Mouse (Mus musculus): ENCODE measurements around the gene Matk. TPM values are rescaled to one million over a fixed set of nuclear protein-coding genes. Genes with fewer than 3 reads are reported as not detected.
"Not testable (repeated sequence)": the region's sequence is repeated elsewhere in the genome, so short reads cannot be mapped to it uniquely, and the experiment has no call there.

Matk gene
- polyA plus RNA-seq, 1 experiment from 2014 or later = 3.6 TPM

DNA sequence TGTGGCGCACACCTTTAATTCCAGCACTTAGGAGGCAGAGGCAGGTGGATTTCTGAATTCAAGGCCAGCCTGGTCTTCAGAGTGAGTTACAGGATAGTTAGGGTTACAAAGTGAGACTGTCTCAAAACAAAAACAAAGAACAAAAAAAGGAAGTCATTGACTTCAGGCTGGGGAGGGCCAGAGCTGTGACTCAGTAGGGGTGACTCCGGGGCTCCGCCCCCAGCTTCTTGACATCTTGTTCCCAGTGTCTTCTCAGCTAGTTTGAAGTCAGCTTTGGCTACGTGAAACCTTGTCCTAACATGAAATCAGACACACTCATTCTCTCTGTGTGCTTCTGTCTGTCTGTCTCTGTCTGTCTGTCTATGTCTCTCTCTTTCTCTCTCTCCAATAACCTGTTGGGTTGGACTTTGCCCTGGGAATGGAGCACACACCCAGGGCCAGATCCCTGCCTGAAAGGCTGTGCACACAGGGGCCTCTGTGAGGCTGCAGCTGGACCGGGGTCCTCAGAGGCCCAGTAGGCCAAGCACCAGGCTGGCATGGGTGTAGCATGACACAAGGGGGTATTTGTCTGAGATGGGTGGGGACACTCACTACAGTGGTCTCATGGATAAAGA, 31.2 kb upstream of the Matk start:
- Histone ChIP-seq H3K9me3 (replicated peaks; ENCODE audit: control insufficient read depth, low read length) (no peaks in the 10 kb centered on the region), H3K4me3 (replicated peaks; ENCODE audit: low read length) (no peak overlapping the region), H3K27me3 (ENCODE audit: control insufficient read depth, insufficient read depth, low read length) (no peaks in the 10 kb centered on the region), H3K27ac (ENCODE audit: low read length) (peak overlapping the region; percentile 46; the same call in 1 of the 2 replicates), H3K4me2 (ENCODE audit: low read depth, low read length) (no peak overlapping the region), H3K36me3 (ENCODE audit: control insufficient read depth, insufficient read depth, low read length) (no peaks in the 10 kb centered on the region), H3K9ac (ENCODE audit: low read length) (no peak overlapping the region), H3K4me1 (ENCODE audit: control insufficient read depth, insufficient read depth, low read length) (no peaks in the 10 kb centered on the region)
- ATAC-seq (ENCODE audit: insufficient read depth, low FRiP score) = peak; percentile 74; the same call in 1 of the 2 replicates
- WGBS = 76% methylated on average over 5 of the region's 5 CpGs

DNA sequence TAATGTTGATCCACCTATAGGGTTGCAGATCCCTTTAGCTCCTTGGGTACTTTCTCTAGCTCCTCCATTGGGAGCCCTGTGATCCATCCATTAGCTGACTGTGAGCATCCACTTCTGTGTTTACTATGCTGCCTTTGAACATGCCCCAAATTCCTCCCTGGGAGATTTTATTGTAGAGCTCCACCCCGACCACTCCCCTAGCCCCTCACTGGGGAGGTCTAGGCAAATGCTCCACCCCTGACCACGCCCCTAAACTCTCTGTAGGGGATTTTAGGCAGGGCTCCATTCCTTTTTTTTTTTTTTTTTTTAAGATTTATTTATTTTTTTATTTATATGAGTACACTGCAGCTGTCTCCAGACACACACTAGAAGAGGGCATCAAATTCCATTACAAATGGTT, 29.0 kb upstream of the Matk start:
- ATAC-seq (ENCODE audit: insufficient read depth, low FRiP score) = not testable (repeated sequence)
- WGBS = 50% methylated on average over 2 of the region's 2 CpGs

DNA sequence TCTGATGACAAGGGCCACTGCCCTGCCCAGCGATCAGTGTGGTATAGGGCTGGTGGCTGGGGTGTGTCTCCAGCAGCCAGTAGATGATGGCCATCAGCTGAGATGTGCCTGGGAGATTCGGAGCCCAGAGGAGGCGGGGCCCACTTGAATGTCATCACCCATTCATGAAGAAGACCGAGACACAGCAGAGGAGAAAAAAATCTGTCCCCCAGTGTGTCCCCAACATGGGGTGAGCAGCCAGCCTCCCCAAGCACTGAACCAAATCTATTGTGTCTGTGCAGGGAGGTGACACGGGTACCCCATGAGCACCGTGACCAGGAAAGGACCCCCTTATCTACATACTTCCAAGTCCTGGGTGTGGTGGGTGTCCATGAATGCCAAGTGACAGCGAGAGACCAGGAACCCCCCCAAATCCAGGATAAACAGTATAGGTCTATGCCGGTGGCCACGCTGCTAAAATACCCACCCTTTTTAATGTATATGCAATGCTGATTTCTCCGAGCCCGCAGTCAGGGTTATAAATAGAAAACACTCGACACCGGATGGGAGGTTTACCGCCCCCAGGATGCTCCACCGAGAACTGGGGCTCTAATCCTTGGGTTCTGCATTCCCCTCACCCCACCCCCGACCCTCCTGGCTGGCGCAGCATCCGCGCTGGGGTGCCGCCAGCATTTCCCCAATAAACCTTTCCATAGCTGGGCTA, 22.8 kb upstream of the Matk start:
- H3K4me1 ChIP-seq (ENCODE audit: control insufficient read depth, insufficient read depth, low read length) = 0 out of 2 replicates have a peak, but pooled peaks cover 7% of the 10 kb centered on the region
- peaks cover 22% of the 10 kb centered on the region for H3K27me3 ChIP-seq (ENCODE audit: control insufficient read depth, insufficient read depth, low read length)
- no peaks in the 10 kb centered on the region for H3K9me3 ChIP-seq (replicated peaks; ENCODE audit: control insufficient read depth, low read length)
- no peak overlapping the region for H3K4me2 ChIP-seq (ENCODE audit: low read depth, low read length)
- no peak overlapping the region for H3K27ac ChIP-seq (ENCODE audit: low read length)
- no peak for ATAC-seq (ENCODE audit: insufficient read depth, low FRiP score)
- 0 out of 2 replicates have a peak overlapping the region, but pooled peaks have one; percentile 18 for H3K4me3 ChIP-seq (replicated peaks; ENCODE audit: low read length)
- no peaks in the 10 kb centered on the region for H3K36me3 ChIP-seq (ENCODE audit: control insufficient read depth, insufficient read depth, low read length)
- 15% methylated on average over 20 of the region's 20 CpGs for WGBS
- H3K9ac ChIP-seq (ENCODE audit: low read length) = peak overlapping the region; percentile 14; the same call in 1 of the 2 replicates

More for the DNA sequence above, 29.0 kb upstream of the Matk start:
- not testable (repeated sequence) for H3K9me3 ChIP-seq (replicated peaks; ENCODE audit: control insufficient read depth, low read length); H3K4me2 ChIP-seq (ENCODE audit: low read depth, low read length); H3K36me3 ChIP-seq (ENCODE audit: control insufficient read depth, insufficient read depth, low read length); H3K9ac ChIP-seq (ENCODE audit: low read length); H3K4me3 ChIP-seq (replicated peaks; ENCODE audit: low read length); H3K4me1 ChIP-seq (ENCODE audit: control insufficient read depth, insufficient read depth, low read length); H3K27ac ChIP-seq (ENCODE audit: low read length); H3K27me3 ChIP-seq (ENCODE audit: control insufficient read depth, insufficient read depth, low read length)

DNA sequence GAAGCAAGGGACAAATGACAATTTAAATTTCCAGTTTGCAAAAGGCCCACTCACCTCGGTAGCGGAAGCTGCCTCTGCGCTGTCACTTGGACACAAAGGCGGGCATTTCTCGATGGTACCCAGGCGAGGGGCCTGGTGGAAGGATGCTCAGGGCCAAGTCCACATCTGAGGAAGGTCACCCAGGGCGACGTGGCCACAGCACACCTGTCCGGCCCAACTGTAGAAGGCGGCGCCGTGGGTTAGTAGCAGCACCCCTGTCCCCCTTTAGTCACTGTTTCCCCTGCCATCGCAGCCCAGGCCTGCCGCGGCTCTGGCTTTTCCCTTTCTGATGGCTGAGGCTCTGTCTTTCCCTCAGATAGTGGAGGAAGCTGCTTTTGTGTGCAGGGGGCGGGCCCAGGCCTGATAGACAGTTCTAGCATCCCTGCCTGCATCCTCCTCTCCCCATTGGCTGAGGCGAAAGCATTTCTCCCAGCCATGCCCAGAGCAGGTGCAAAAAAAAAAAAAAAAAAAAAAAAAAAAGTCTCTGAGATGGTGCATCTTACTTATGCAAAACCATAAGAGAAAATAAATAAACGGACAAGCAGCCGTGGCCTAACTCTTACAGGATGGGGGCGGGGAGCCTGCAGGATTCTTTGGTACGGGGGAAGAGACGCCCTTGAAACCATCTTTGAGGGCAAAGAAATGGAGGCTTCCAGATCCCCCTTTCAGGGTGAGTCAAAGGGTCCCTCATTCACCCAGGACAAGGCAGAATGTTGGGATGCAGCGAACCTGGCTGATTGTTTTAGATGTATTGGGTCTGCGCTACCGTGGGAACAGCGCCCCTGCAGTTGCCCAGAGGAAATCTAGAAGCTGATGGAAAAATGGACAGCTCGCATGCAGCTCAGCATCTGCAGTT, 22.1 kb upstream of the Matk start, which contains the start of gene Atcay:
Gene Atcay, minus strand, starts transcription at position 396 of the 895 bp plus-strand sequence.
- Histone ChIP-seq H3K27ac (ENCODE audit: low read length) (no peak within 1 kb of the TSS), H3K4me2 (ENCODE audit: low read depth, low read length) (peak within 1 kb of the TSS; percentile 14; the same call in 1 of the 2 replicates), H3K9ac (ENCODE audit: low read length) (peak within 1 kb of the TSS; percentile 14; the same call in 1 of the 2 replicates), H3K4me1 (ENCODE audit: control insufficient read depth, insufficient read depth, low read length) (0 out of 2 replicates have a peak, but pooled peaks cover 7% of the 10 kb centered on the region), H3K27me3 (ENCODE audit: control insufficient read depth, insufficient read depth, low read length) (peaks cover 22% of the 10 kb centered on the region), H3K36me3 (ENCODE audit: control insufficient read depth, insufficient read depth, low read length) (no peaks in the 10 kb centered on the region), H3K9me3 (replicated peaks; ENCODE audit: control insufficient read depth, low read length) (no peaks in the 10 kb centered on the region), H3K4me3 (replicated peaks; ENCODE audit: low read length) (peak within 1 kb of the TSS; percentile 18)
- WGBS = 15% methylated on average over 27 of the region's 27 CpGs
- no peak for ATAC-seq (ENCODE audit: insufficient read depth, low FRiP score)

DNA sequence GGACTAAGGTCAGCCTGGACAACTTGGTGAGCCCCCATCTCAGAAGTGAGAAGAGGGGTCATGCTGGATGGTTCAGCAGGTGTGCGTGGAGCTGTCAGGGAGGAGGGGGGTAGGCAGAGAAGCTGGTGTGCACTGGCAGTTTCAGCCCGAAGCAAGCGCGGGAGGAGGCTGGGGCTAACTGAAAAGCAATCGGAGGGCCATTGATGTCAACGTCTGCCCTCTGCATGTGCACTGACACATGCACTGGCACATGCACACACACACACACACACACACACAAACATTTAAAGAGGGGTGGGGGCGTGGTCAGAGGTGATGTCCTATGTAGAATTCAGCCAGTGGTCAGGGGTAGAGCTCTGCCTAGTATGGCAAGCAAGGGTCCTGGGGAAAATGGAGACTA, 21.3 kb upstream of the Matk start:
- no peak for ATAC-seq (ENCODE audit: insufficient read depth, low FRiP score)
- no peak overlapping the region for H3K27ac ChIP-seq (ENCODE audit: low read length)
- H3K27me3 ChIP-seq (ENCODE audit: control insufficient read depth, insufficient read depth, low read length) = peaks cover 22% of the 10 kb centered on the region
- no peaks in the 10 kb centered on the region for H3K36me3 ChIP-seq (ENCODE audit: control insufficient read depth, insufficient read depth, low read length)
- H3K9me3 ChIP-seq (replicated peaks; ENCODE audit: control insufficient read depth, low read length) = no peaks in the 10 kb centered on the region
- no peak overlapping the region for H3K4me3 ChIP-seq (replicated peaks; ENCODE audit: low read length)
- H3K9ac ChIP-seq (ENCODE audit: low read length) = no peak overlapping the region
- H3K4me2 ChIP-seq (ENCODE audit: low read depth, low read length) = no peak overlapping the region
- 0 out of 2 replicates have a peak, but pooled peaks cover 7% of the 10 kb centered on the region for H3K4me1 ChIP-seq (ENCODE audit: control insufficient read depth, insufficient read depth, low read length)
- 54% methylated on average over 7 of the region's 7 CpGs for WGBS

DNA sequence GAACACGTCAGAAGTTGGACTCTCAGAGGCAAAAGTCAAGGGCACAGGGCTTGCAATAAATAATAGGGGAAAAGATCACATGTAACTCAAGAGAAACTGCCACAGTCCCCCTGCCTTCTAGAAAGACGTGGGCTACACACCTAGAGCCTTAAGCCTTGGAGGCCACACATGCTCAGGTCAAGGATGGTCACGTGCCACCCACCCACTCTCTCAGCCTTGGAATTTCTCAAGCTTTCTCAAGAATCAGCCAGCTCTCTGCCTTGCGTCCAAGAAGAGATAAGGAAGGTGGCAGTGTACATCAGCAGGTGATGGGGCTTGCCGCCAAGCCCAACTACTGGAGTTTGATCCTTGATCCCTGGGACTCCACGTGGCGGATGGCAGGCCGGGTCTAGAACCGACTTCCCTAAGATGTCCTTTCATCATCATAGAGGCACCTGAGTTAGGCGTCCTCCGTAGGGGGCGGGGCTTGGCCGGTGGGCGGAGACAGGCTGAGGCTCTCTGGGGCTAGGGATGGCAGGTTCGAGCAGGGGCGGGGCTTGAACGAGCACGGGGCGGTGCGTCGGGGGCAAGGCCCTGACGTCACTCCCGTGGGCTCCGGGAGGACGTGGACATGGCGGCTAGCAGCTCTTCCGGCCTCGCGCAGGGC, 20.0 kb upstream of the Matk start, which contains the start of gene Zfr2:
Gene Zfr2, plus strand, starts transcription at position 576 of the 646 bp plus-strand sequence.
- H3K27ac ChIP-seq (ENCODE audit: low read length) = peak within 1 kb of the TSS; percentile 39; the same call in 1 of the 2 replicates
- WGBS = 6% methylated on average over 29 of the region's 29 CpGs
- ATAC-seq (ENCODE audit: insufficient read depth, low FRiP score) = peak; percentile 89

DNA sequence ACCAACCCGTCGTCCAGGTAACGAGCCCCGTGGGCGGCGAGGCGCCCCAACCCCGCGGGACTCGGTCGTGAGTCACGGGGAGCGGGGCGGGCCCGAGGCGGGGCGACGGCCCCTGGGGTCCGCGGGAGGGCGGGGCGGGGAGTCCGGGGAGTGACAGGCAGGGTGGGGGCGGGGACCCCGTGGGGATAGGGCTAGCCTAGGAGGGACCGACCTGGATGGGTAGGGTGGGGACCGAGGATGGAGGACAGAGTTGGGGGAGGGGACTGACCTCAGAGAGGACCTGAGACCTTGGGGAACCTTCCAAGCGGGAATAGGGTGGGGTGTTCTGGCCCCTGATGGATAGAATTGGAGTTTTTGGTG, 19.5 kb upstream of the Matk start:
- Histone ChIP-seq H3K4me3 (replicated peaks; ENCODE audit: low read length) (peak overlapping the region; percentile 68), H3K4me2 (ENCODE audit: low read depth, low read length) (peak overlapping the region; percentile 60), H3K36me3 (ENCODE audit: control insufficient read depth, insufficient read depth, low read length) (no peaks in the 10 kb centered on the region), H3K9me3 (replicated peaks; ENCODE audit: control insufficient read depth, low read length) (no peaks in the 10 kb centered on the region), H3K27me3 (ENCODE audit: control insufficient read depth, insufficient read depth, low read length) (peaks cover 22% of the 10 kb centered on the region), H3K9ac (ENCODE audit: low read length) (peak overlapping the region; percentile 80), H3K27ac (ENCODE audit: low read length) (peak overlapping the region; percentile 39; the same call in 1 of the 2 replicates), H3K4me1 (ENCODE audit: control insufficient read depth, insufficient read depth, low read length) (0 out of 2 replicates have a peak, but pooled peaks cover 7% of the 10 kb centered on the region)
- ATAC-seq (ENCODE audit: insufficient read depth, low FRiP score) = peak; percentile 73
- WGBS = under 1% methylated on average over 28 of the region's 28 CpGs

More for the DNA sequence above, 20.0 kb upstream of the Matk start, which contains the start of gene Zfr2:
- peak within 1 kb of the TSS; percentile 68 for H3K4me3 ChIP-seq (replicated peaks; ENCODE audit: low read length)
- H3K9me3 ChIP-seq (replicated peaks; ENCODE audit: control insufficient read depth, low read length) = no peaks in the 10 kb centered on the region
- H3K4me2 ChIP-seq (ENCODE audit: low read depth, low read length) = peak within 1 kb of the TSS; percentile 60
- 0 out of 2 replicates have a peak, but pooled peaks cover 7% of the 10 kb centered on the region for H3K4me1 ChIP-seq (ENCODE audit: control insufficient read depth, insufficient read depth, low read length)
- H3K27me3 ChIP-seq (ENCODE audit: control insufficient read depth, insufficient read depth, low read length) = peaks cover 22% of the 10 kb centered on the region
- peak within 1 kb of the TSS; percentile 80 for H3K9ac ChIP-seq (ENCODE audit: low read length)
- H3K36me3 ChIP-seq (ENCODE audit: control insufficient read depth, insufficient read depth, low read length) = no peaks in the 10 kb centered on the region

DNA sequence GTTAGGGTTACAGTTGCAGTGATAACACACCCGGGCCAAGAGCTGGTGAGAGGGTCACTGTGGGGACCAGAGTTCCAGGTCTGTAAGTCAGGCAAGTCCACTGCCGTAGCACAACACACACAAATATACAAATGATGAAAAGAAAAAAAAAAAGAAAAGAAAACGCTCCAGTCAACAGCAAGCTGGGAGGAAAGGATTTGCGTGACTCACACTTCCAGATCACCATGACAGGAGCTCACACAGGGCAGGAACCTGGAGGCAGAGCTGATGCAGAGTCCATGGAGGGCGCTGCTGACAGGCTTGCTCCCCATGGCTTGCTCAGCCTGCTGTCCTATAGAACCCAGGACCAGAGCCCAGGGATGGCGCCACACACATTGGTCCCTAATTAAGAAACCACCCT, 18.5 kb upstream of the Matk start:
- H3K36me3 ChIP-seq (ENCODE audit: control insufficient read depth, insufficient read depth, low read length) = no peaks in the 10 kb centered on the region
- ATAC-seq (ENCODE audit: insufficient read depth, low FRiP score) = no peak
- WGBS = 71% methylated on average over 6 of the region's 6 CpGs
- H3K9me3 ChIP-seq (replicated peaks; ENCODE audit: control insufficient read depth, low read length) = no peaks in the 10 kb centered on the region
- no peak overlapping the region for H3K27ac ChIP-seq (ENCODE audit: low read length)
- peaks cover 21% of the 10 kb centered on the region for H3K27me3 ChIP-seq (ENCODE audit: control insufficient read depth, insufficient read depth, low read length)
- H3K4me1 ChIP-seq (ENCODE audit: control insufficient read depth, insufficient read depth, low read length) = 0 out of 2 replicates have a peak, but pooled peaks cover 7% of the 10 kb centered on the region
- H3K9ac ChIP-seq (ENCODE audit: low read length) = no peak overlapping the region
- H3K4me2 ChIP-seq (ENCODE audit: low read depth, low read length) = no peak overlapping the region
- no peak overlapping the region for H3K4me3 ChIP-seq (replicated peaks; ENCODE audit: low read length)

Data from stomach, embryonic 16.5 days (tissue).